Mouse (Mus musculus): ENCODE results near the gene Plekhm2. TPM values are rescaled to one million over a fixed set of nuclear protein-coding genes. Genes with fewer than 3 reads are reported as not detected.

Gene Plekhm2
- polyA plus RNA-seq, 1 experiment = 124 TPM

DNA sequence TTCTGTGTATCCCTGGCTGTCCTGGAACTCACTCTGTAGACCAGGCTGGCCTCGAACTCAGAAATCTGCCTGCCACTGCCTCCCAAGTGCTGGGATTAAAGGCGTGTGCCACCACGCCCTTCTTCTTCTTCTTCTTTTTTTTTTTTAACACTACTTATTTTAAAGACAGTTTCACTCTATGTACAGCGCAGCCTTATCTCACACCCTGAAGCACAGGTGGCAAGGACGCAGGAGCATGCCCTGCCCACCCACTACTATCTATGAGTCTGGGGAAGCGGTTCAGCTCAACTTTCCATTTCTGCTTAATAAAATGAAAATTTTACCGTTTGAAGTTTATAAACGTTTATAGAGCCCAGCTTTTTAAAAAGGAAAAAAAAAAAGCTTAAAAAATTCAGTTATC, 23.8 kb upstream of the Plekhm2 start:
- H3K27ac ChIP-seq (ENCODE audit: insufficient read depth, low read length) = no peak overlapping the region
- H3K4me1 ChIP-seq (ENCODE audit: control insufficient read depth, insufficient read depth, low read length) = no peaks in the 10 kb centered on the region
- 94% methylated on average over 8 of the region's 8 CpGs for WGBS
- no peak overlapping the region for H3K4me3 ChIP-seq (replicated peaks; ENCODE audit: insufficient read depth, low read depth, low read length)
- no peak for DNase-seq
- no peaks in the 10 kb centered on the region for H3K27me3 ChIP-seq (ENCODE audit: control insufficient read depth, insufficient read depth, low read length)
- TF ChIP-seq CTCF (IDR thresholded peaks at IDR 0.05; ENCODE audit: borderline replicate concordance, insufficient read depth, low read depth, low read length) (no peak), POLR2A (IDR thresholded peaks at IDR 0.05; ENCODE audit: borderline replicate concordance, insufficient read depth, low read length) (no peak)

DNA sequence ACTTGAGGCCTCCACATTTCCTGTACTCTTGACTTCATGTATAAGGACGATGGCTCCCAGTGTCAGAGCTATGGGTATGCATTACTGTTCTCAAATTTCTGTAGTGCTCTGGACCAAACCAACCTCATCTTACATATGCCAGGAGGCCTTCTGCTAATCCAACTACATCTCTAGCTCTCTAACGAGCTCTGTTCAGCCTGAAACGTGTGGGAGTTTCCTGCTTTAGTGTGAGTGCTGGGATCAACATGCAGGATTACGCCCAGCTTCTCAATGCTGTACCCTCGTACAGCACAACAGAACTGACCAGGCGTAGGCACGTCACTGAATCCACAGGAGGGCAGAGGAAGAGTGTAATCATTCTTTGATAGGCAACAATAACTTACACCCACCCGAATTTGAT, 21.8 kb upstream of the Plekhm2 start:
- no peak for DNase-seq
- no peak for TF ChIP-seq POLR2A (IDR thresholded peaks at IDR 0.05; ENCODE audit: borderline replicate concordance, insufficient read depth, low read length)
- TF ChIP-seq CTCF (IDR thresholded peaks at IDR 0.05; ENCODE audit: borderline replicate concordance, insufficient read depth, low read depth, low read length) = no peak
- H3K4me3 ChIP-seq (replicated peaks; ENCODE audit: insufficient read depth, low read depth, low read length) = no peak overlapping the region
- peaks cover 5% of the 10 kb centered on the region for H3K4me1 ChIP-seq (ENCODE audit: control insufficient read depth, insufficient read depth, low read length)
- H3K27me3 ChIP-seq (ENCODE audit: control insufficient read depth, insufficient read depth, low read length) = no peaks in the 10 kb centered on the region
- H3K27ac ChIP-seq (ENCODE audit: insufficient read depth, low read length) = no peak overlapping the region
- 77% methylated on average over 8 of the region's 8 CpGs for WGBS

GRCm38 (mm10) chr4:141686093-141686492, 21.4 kb upstream of the Plekhm2 start:
- no peak for DNase-seq
- Histone ChIP-seq H3K27ac (ENCODE audit: insufficient read depth, low read length) (no peak overlapping the region), H3K4me3 (replicated peaks; ENCODE audit: insufficient read depth, low read depth, low read length) (no peak overlapping the region), H3K27me3 (ENCODE audit: control insufficient read depth, insufficient read depth, low read length) (no peaks in the 10 kb centered on the region), H3K4me1 (ENCODE audit: control insufficient read depth, insufficient read depth, low read length) (peaks cover 5% of the 10 kb centered on the region)
- WGBS = 65% methylated on average over 3 of the region's 3 CpGs
- TF ChIP-seq POLR2A (IDR thresholded peaks at IDR 0.05; ENCODE audit: borderline replicate concordance, insufficient read depth, low read length) (no peak), CTCF (IDR thresholded peaks at IDR 0.05; ENCODE audit: borderline replicate concordance, insufficient read depth, low read depth, low read length) (no peak)

GRCm38 (mm10) chr4:141685499-141685898, 20.8 kb upstream of the Plekhm2 start, which contains the start of gene Rsc1a1:
TSS of gene Rsc1a1 (minus strand) at chr4:141685599.
- H3K4me1 ChIP-seq (ENCODE audit: control insufficient read depth, insufficient read depth, low read length) = peaks cover 5% of the 10 kb centered on the region
- H3K4me3 ChIP-seq (replicated peaks; ENCODE audit: insufficient read depth, low read depth, low read length) = no peak within 1 kb of the TSS
- H3K27me3 ChIP-seq (ENCODE audit: control insufficient read depth, insufficient read depth, low read length) = no peaks in the 10 kb centered on the region
- 94% methylated on average over 6 of the region's 6 CpGs for WGBS
- H3K27ac ChIP-seq (ENCODE audit: insufficient read depth, low read length) = no peak within 1 kb of the TSS
- TF ChIP-seq CTCF (IDR thresholded peaks at IDR 0.05; ENCODE audit: borderline replicate concordance, insufficient read depth, low read depth, low read length) (no peak), POLR2A (IDR thresholded peaks at IDR 0.05; ENCODE audit: borderline replicate concordance, insufficient read depth, low read length) (no peak)
- no peak for DNase-seq

GRCm38 (mm10) chr4:141682706-141683230, 18.1 kb upstream of the Plekhm2 start:
- 39% methylated on average over 12 of the region's 12 CpGs for WGBS
- Histone ChIP-seq H3K4me3 (replicated peaks; ENCODE audit: insufficient read depth, low read depth, low read length) (no peak overlapping the region), H3K4me1 (ENCODE audit: control insufficient read depth, insufficient read depth, low read length) (peaks cover 5% of the 10 kb centered on the region), H3K27me3 (ENCODE audit: control insufficient read depth, insufficient read depth, low read length) (no peaks in the 10 kb centered on the region), H3K27ac (ENCODE audit: insufficient read depth, low read length) (no peak overlapping the region)
- TF ChIP-seq POLR2A (IDR thresholded peaks at IDR 0.05; ENCODE audit: borderline replicate concordance, insufficient read depth, low read length) = no peak
- peak in 1 of 2 experiments; percentile 18 for DNase-seq

DNA sequence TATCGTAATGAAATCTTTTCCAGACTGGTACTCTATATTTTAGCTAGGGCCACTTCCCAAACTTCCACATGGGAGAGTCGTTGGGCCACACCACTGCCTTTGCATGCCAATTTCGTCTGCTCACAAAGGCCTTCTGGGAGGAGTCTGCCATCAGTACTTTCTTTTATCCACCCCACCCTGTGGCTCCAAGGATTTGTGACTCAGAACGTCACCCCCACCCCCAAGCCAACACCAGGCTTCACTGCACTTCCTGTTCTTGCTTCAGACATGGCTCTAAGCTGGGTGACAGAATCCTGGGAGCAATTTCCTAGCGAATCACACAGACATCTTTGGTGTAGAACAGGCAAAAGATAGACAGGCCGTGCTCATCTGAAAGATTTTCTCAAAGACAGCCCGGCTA, 17.1 kb upstream of the Plekhm2 start:
- H3K27me3 ChIP-seq (ENCODE audit: control insufficient read depth, insufficient read depth, low read length) = no peaks in the 10 kb centered on the region

DNA sequence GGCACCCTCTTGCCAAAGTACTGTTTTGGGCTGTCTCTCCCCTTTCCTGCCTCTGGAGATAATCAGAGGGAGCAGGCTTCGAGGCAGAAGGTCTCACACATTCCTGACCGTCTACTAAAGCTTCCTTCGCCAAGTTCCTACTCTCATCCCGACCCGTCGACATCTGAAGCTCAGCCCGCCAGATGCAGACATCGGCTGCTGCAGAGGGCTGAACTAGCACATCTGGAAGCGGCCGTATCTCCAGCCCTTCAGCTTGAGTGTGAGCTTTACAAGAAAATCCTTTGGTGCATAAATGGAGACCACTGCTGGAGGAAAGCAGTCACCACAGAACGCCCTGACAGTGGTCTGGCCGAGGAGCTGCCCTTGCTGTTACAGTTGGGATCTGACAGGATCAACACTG, 16.2 kb upstream of the Plekhm2 start:
- H3K4me3 ChIP-seq (replicated peaks; ENCODE audit: insufficient read depth, low read depth, low read length) = no peak overlapping the region
- WGBS = 81% methylated on average over 12 of the region's 12 CpGs
- TF ChIP-seq CTCF (IDR thresholded peaks at IDR 0.05; ENCODE audit: borderline replicate concordance, insufficient read depth, low read depth, low read length) = no peak
- TF ChIP-seq POLR2A (IDR thresholded peaks at IDR 0.05; ENCODE audit: borderline replicate concordance, insufficient read depth, low read length) = no peak
- H3K4me1 ChIP-seq (ENCODE audit: control insufficient read depth, insufficient read depth, low read length) = peaks cover 5% of the 10 kb centered on the region
- no peaks in the 10 kb centered on the region for H3K27me3 ChIP-seq (ENCODE audit: control insufficient read depth, insufficient read depth, low read length)
- no peak overlapping the region for H3K27ac ChIP-seq (ENCODE audit: insufficient read depth, low read length)
- DNase-seq = no peak

More for the DNA sequence above, 17.1 kb upstream of the Plekhm2 start:
- no peak overlapping the region for H3K27ac ChIP-seq (ENCODE audit: insufficient read depth, low read length)
- H3K4me3 ChIP-seq (replicated peaks; ENCODE audit: insufficient read depth, low read depth, low read length) = no peak overlapping the region
- no peak for DNase-seq
- TF ChIP-seq CTCF (IDR thresholded peaks at IDR 0.05; ENCODE audit: borderline replicate concordance, insufficient read depth, low read depth, low read length) = no peak
- no peak for TF ChIP-seq POLR2A (IDR thresholded peaks at IDR 0.05; ENCODE audit: borderline replicate concordance, insufficient read depth, low read length)
- 57% methylated on average over 7 of the region's 7 CpGs for WGBS
- H3K4me1 ChIP-seq (ENCODE audit: control insufficient read depth, insufficient read depth, low read length) = peaks cover 5% of the 10 kb centered on the region

DNA sequence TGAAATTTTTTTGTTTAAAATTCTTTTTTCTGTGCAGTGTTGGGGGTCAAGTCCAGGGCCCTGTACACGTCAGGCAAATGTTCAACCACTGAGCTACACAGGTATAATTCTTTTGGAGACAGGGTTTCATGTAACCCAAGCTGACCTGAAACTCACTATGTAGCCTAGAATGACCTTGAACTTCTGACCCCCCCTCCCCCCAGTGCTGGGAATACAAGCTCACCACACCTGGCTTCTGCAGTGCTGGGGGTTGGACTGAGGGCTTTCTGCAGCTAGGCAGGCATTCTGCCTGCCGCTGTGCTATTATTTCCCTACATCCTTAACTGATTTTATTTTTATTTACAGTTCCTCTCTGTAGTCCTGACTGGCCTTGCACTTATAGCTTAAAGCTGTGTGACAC, 14.3 kb upstream of the Plekhm2 start:
- Histone ChIP-seq H3K27ac (ENCODE audit: insufficient read depth, low read length) (no peak overlapping the region), H3K27me3 (ENCODE audit: control insufficient read depth, insufficient read depth, low read length) (no peaks in the 10 kb centered on the region), H3K4me3 (replicated peaks; ENCODE audit: insufficient read depth, low read depth, low read length) (no peak overlapping the region), H3K4me1 (ENCODE audit: control insufficient read depth, insufficient read depth, low read length) (peaks cover 5% of the 10 kb centered on the region)
- no peak for DNase-seq
- WGBS = 93% methylated on average over 2 of the region's 2 CpGs
- TF ChIP-seq CTCF (IDR thresholded peaks at IDR 0.05; ENCODE audit: borderline replicate concordance, insufficient read depth, low read depth, low read length) (no peak), POLR2A (IDR thresholded peaks at IDR 0.05; ENCODE audit: borderline replicate concordance, insufficient read depth, low read length) (no peak)
